Mouse (Mus musculus) gastrocnemius, adult 8-10 months (tissue): ENCODE data around the gene Calr3. TPM values are rescaled to one million over a fixed set of nuclear protein-coding genes. Genes with fewer than 3 reads are reported as not detected.

ENCODE experiments used
- DNase-seq, 2 experiments: peaks; one replicate each; pipeline ENCODE4 v3.0.0; 2022; ENCODE audit warnings: low spot score in 2 of 2
- total RNA-seq, 4 experiments: library from RNA; stranded (reverse); gene quantifications; 2 replicates each; pipeline ENCODE4 v1.2.4; 2022

Calr3 gene
- total RNA-seq = 1 to 10 TPM; 3.7 to 4.5 (median 4.2) TPM

DNA sequence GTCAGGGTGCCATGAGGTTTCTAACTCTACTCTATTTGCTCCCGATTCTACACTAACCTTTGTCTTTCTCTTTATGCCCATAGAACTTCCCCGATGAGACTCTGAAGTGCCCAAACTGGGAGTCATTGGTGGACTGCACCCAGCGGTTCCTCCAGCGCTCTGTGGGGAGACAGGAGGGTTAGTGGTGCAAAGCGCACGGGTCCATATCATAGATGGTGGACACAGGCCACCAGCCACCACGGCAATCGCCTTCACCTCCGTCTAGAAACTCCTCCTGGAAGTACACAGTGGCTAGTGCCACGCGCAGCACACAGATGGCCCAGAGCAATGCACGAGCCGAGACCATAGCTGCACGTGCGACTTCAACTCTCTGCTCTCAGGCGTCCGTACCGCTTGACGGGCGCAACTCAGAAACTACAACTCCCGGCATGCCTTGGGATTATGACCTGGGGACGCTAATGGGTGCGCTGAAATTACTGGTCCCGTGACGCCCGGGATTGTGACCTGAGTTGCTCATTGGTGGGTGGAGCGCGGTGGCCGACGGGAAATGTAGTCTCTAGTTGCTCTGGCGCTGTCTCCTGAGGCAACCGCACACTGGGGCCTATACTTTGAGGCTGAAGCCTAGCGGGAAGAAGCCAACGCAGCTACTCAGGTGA lies at the start of gene Calr3, which contains the start of gene 1700030K09Rik:
Gene Calr3, minus strand, starts transcription at position 533 of the 656 bp plus-strand sequence.
Gene 1700030K09Rik, plus strand, starts transcription at position 543 of the 656 bp plus-strand sequence.
- DNase-seq = peak; percentile 97 to 98

DNA sequence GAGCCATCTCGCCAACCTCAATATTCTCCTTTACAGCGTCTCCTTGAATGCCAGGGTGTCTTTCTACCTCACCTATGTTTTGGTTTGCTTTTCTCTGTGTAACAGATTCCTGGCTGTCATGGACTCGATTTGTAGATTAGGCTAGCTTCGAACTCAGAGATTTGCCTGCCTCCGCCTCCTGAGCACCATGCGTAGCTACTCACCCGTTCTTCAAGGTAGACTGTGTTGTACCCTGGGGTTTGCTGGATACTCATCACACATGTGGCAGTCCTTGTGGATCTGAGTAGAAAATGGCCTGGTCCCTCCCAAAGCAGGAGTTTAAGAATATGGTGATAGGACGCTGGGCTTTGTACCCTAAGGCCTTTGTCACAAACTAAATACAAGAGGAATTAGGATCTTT lies 49.7 kb upstream of the Calr3 start:
- no peak for DNase-seq

DNA sequence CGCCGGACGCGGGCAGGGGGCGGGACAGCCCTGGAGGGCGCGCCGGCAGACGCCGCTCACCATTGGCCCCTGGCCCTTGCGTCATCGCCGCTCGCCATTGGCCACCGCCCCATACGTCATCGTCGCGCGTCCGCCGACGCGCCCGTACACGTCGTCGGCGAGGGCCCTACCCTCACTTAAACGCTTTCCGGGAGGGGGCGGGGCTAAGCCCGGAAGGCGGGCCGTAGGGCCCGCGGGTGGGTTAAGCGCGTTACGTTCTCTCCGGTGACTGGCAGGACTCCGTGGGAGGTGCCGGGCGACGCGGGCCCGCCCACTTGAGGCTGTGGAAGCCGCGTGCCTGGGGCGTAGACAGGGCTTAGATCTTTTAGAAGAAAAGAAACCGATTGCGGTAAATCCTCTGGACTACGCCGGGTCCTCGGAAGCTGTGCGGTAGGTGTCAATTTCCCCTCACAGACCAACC lies 49.0 kb upstream of the Calr3 start:
- DNase-seq = peak; percentile 99

DNA sequence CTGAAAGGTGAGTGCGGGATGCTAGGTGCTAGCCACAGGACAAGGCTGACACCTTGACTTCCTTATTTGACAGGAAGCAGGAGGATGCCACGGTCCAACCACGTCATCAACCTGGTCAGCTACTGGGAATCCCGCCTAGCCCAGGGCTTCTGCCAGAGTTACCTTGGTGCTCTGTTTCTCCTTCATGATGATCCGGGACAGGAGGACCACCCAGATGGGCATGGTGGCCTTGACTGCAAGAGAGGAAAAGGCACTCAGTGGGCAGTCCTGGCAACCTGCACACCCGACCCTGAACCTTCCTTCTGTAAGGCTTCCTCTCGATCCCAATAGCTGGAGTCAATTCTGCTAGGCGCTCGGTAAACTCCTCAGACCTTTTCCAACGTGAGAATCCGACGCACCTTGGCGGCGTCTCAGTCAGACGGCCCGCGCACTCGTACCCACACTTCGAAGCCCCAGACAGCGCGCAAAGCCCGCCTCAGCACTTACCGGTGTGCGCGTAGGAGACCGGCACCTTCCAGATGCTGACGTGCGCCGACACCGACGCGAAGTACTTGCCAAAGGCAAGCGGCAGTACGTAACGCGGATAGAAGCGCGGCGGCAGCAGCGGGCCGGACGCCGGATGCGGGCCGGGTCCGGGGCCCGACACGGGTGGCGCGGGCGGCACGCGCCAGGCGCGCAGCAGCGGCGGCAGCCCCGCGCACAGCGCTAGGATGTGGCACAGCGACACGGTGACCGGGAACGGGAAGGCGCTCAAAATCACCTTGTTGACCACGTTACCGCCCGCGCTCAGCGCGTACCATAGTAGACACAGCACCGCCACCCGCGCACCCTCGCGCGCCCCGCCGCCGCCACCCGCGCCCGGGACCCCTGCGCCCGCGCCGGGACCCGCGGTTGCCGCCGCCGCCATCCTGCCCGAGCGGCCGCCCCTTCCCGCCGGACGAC lies 48.3 kb upstream of the Calr3 start, which contains the start of gene Slc35e1:
Gene Slc35e1, minus strand, starts transcription at position 935 of the 942 bp plus-strand sequence.
- DNase-seq = no peak

- no peak for DNase-seq
Measured at GRCm38 (mm10) chr8:72491017-72491416, 47.3 kb upstream of the Calr3 start.

DNA sequence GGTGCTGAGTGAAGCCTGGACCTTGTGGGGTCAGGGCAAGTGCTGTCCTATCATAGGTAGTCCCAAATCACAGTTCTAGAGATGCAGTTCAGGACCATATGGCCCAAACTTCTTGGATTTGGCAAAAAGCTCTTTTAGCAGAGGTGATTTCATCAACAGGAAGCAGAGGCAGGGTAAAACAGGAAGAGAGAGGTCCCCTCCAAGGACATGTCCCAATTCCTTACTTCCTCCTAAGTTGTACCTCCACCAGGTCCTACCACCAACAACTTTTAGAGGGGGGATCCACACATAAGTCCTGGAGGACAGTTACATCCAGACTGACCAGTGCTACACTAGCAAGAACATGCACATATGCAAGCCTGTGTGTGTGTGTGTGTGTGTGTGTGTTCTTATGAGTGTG lies 43.3 kb upstream of the Calr3 start:
- no peak for DNase-seq

GRCm38 (mm10) chr8:72485456-72486199 lies 42.0 kb upstream of the Calr3 start:
- DNase-seq = no peak

DNA sequence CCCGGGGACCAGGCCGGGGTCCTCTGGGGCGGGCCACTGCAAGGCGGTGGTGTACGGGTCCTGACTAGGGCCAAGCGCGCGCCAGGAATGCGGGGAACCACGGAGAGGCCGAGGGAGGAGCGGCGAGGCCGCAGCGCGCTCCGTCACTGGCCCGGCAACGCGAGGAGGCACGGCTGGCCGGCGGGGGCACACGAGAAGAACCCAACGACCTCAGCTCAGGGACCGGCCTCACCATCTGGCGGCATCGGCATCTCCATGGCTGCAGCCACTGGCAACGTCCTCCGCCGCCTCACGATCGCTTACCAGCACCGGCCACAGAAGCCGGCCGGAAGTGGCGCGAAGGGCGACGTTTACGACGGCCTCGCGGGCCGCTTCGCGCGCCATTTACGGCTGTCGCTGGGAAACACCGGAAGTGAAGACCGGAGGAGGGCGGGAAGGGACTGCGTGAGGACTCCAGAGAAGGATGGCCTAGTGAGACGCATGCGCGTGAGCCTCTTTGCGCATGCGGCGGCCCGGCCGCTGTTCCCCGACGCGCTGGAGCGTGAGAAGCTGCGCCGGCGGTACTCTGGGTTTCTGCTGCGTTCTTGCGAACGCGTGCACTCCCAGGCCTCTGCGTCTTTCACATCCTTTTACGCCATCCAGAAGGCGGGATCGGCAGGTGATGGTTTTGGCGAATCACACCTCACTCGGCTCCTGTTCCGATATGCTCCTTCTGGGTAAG lies 31.3 kb upstream of the Calr3 start, which contains the start of gene Cherp:
Gene Cherp, minus strand, starts transcription at position 401 of the 721 bp plus-strand sequence.
- peak; percentile 93 to 95 for DNase-seq

GRCm38 (mm10) chr8:72470684-72471083 lies 27.0 kb upstream of the Calr3 start:
- DNase-seq = no peak

DNA sequence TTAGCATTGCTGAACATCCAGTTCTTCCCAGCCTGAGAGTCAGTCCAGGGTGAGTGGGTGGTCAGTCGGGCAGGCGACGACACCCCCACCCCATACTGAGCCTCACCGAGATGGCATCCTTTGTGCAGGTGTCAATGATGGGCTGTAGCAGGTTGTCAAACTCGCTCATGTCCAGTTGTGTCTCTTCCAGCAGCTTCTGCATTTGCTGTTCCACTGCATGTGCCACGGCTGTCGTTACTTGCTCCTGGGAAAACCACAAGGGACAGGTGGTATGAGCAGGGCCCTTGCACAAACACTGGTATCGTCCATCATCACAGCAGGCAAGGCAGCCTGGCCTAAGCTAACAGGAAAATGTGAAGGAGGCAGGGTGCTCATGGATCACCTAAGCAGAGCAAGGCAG lies 26.3 kb upstream of the Calr3 start:
- DNase-seq = no peak

DNA sequence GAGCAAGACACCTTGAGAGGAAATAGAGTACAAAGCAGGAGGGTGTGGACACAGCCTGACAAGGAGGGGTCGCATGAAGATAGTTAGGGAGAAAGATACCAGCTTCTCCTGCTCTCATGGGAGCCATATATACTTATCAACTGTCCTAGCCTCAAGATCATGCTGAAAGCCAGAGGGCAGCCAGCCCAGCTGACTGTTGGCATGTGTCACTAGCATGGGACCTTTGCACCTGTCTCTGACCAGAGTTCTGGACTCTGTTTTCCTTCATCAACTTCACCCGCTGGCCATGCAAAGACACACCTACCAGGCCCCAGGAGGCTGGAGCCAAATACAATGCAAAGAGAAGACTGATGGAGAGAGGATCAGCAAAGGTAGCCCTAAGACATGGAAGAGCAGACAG lies 25.6 kb upstream of the Calr3 start:
- peak in 1 of 2 experiments; percentile 22 for DNase-seq

GRCm38 (mm10) chr8:72464211-72464610 lies 20.5 kb upstream of the Calr3 start:
- DNase-seq = no peak

- no peak for DNase-seq
Measured at GRCm38 (mm10) chr8:72459881-72460533, 16.3 kb upstream of the Calr3 start.

DNA sequence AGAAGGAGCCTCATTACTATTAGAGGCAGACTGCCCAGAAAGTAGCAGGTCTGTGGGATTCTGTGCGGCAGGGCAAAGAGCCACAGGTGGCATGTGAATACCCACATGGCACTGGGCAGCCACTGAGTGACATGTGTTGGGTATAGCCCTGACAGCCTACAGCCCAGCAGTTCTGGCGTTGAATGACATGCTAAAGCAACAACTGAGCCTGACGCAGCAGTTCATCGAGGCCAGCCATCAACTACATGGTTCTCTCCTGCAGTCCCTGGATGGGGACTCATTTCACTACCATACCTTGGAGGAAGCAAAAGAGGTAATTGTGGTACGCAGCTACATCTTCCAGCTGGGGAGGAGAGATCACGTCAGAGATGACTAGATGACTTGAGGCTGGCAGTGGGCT lies 14.8 kb upstream of the Calr3 start:
- DNase-seq = no peak

DNA sequence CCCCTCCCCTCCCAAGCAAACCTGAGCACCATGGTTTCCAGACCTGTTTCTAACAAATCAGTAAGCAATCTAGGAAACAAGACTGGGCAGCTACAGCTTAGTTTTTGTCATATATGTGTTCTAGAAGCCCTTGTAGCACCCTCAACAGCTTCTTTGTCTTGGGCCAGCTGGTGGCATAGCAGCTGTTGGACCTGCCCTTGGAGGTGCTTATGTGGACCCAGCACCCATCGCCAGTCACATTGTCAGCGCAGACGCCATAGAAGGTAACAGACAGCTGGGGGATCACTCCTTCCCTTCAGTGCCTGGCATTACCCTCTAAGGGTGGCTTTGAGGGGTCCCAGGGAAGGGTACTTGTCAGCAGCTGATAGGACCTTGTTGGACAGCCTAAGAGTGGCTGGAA lies 14.1 kb upstream of the Calr3 start:
- DNase-seq = no peak

GRCm38 (mm10) chr8:72455317-72455716 lies 11.6 kb upstream of the Calr3 start:
- DNase-seq = no peak

DNA sequence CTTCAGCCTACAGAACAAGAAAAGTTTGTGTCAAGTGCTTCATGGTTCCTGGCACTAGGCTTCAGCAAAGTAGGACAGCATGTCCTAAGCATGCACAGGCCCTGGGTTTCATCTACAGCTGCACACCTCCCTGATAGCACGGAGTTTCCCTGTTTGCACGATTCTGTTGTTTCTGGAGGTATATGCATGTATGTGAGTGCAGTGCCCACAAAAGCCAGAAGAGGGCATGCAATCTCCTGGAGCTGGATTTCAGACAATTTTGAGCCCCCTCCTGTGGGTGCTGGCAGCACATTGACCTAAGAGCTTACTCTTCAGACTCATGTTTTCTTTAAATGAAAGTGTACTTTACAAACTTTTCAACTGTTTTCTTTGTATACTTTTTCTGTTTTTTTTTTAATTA lies 10.2 kb upstream of the Calr3 start:
- DNase-seq = no peak

GRCm38 (mm10) chr8:72451516-72451915 lies 7.8 kb upstream of the Calr3 start:
- DNase-seq = no peak

- DNase-seq = no peak
Measured at GRCm38 (mm10) chr8:72445071-72445470, 1.4 kb upstream of the Calr3 start.

GRCm38 (mm10) chr8:72443994-72444350 lies 302 bp upstream of the Calr3 start:
- DNase-seq = no peak
